Mouse (Mus musculus) MEL (cell line): Measurements from ENCODE around the gene Uqcr11. TPM values are rescaled to one million over a fixed set of nuclear protein-coding genes. Genes with fewer than 3 reads are reported as not detected.

ENCODE experiments used
- DNase-seq: peaks from one replicate; pipeline ENCODE4 v3.0.0; 2011; ENCODE audit warnings: low read depth, low spot score
- H3K27ac ChIP-seq: 2 replicates; pipeline ENCODE4 v1.5.1; 2012; ENCODE audit warnings: low read depth, mild to moderate bottlenecking, control low read depth, low read length, moderate library complexity; ENCODE audit not compliant: control insufficient read depth
- H3K27me3 ChIP-seq, 2 experiments: fragments of 150-350 bp in 1 of 2; sonication (generic) in 1 of 2; 2 replicates each; pipeline ENCODE4 v1.6.1; 2012; ENCODE audit warnings: low read length in 2 of 2, mild to moderate bottlenecking in 2 of 2, improper control_type of control experiment in 1 of 2, moderate library complexity in 1 of 2; ENCODE audit not compliant: insufficient read depth in 2 of 2, control insufficient read depth in 1 of 2
- H3K36me3 ChIP-seq, 2 experiments: 2 replicates each; pipeline ENCODE4 v1.6.1; 2012 to 2014; ENCODE audit warnings: low read length in 2 of 2, improper control_type of control experiment in 1 of 2, inconsistent platforms in 1 of 2, mild to moderate bottlenecking in 1 of 2; ENCODE audit not compliant: insufficient read depth in 2 of 2, control insufficient read depth in 1 of 2
- H3K4me1 ChIP-seq, 2 experiments: fragments of 150-350 bp in 1 of 2; sonication (generic) in 1 of 2; 2 replicates each; pipeline ENCODE4 v1.6.1; 2012; ENCODE audit warnings: low read length in 2 of 2, improper control_type of control experiment in 1 of 2, mild to moderate bottlenecking in 1 of 2; ENCODE audit not compliant: insufficient read depth in 2 of 2, control insufficient read depth in 1 of 2
- H3K4me3 ChIP-seq, 2 experiments: fragments of 150-350 bp in 1 of 2; sonication (generic) in 1 of 2; 2 replicates each; pipeline ENCODE4 v1.5.1; 2012; ENCODE audit warnings: low read depth in 2 of 2, low read length in 2 of 2, mild to moderate bottlenecking in 2 of 2, moderate library complexity in 2 of 2, control low read depth in 1 of 2, improper control_type of control experiment in 1 of 2; ENCODE audit not compliant: control insufficient read depth in 1 of 2, insufficient read depth in 1 of 2
- H3K79me2 ChIP-seq: 2 replicates; pipeline ENCODE4 v1.6.1; 2012; ENCODE audit warnings: mild to moderate bottlenecking, low read length, moderate library complexity; ENCODE audit not compliant: control insufficient read depth, poor library complexity, insufficient read depth
- H3K9ac ChIP-seq: 2 replicates; pipeline ENCODE4 v1.6.1; 2012; ENCODE audit warnings: low read depth, mild to moderate bottlenecking, control low read depth, low read length, moderate library complexity; ENCODE audit not compliant: control insufficient read depth, poor library complexity, severe bottlenecking
- H3K9me3 ChIP-seq: fragments of 150-350 bp; sonication (generic); replicated peaks from 2 replicates; pipeline ENCODE4 v1.6.1; 2012; ENCODE audit warnings: mild to moderate bottlenecking, low read length, improper control_type of control experiment, moderate library complexity; ENCODE audit not compliant: insufficient read depth
- BHLHE40 ChIP-seq: IDR thresholded peaks from 2 replicates; pipeline ENCODE4 v1.6.1; 2012; ENCODE audit warnings: low read depth, mild to moderate bottlenecking, inconsistent platforms, low read length, improper control_type of control experiment, borderline replicate concordance
- CTCF ChIP-seq, 3 experiments: IDR thresholded peaks in 2 of 3; conservative IDR thresholded peaks in 1 of 3; 2 replicates each; pipeline ENCODE4 v1.5.1; 2011 to 2012; ENCODE audit warnings: low read length in 3 of 3, low read depth in 2 of 3, mild to moderate bottlenecking in 2 of 3, improper control_type of control experiment in 1 of 3, inconsistent platforms in 1 of 3, mixed read lengths in 1 of 3, moderate library complexity in 1 of 3; ENCODE audit not compliant: control insufficient read depth in 1 of 3, insufficient read depth in 1 of 3, poor library complexity in 1 of 3, severe bottlenecking in 1 of 3
- E2F4 ChIP-seq: IDR thresholded peaks from 2 replicates; pipeline ENCODE4 v1.6.1; 2011; ENCODE audit warnings: low read depth, low read length, improper control_type of control experiment, borderline replicate concordance
- EP300 ChIP-seq, 2 experiments: IDR thresholded peaks; 2 replicates each; pipeline ENCODE4 v1.6.1; 2011; ENCODE audit warnings: improper control_type of control experiment in 2 of 2, low read length in 2 of 2, low read depth in 1 of 2, mild to moderate bottlenecking in 1 of 2
- ETS1 ChIP-seq: IDR thresholded peaks from 2 replicates; pipeline ENCODE4 v1.6.1; 2012; ENCODE audit warnings: low read depth, mild to moderate bottlenecking, inconsistent platforms, low read length, improper control_type of control experiment, moderate library complexity
- GABPA ChIP-seq: IDR thresholded peaks from 2 replicates; pipeline ENCODE4 v1.6.1; 2012; ENCODE audit warnings: low read depth, mild to moderate bottlenecking, inconsistent platforms, low read length, improper control_type of control experiment, moderate library complexity
- HCFC1 ChIP-seq: IDR thresholded peaks from 2 replicates; pipeline ENCODE4 v1.6.1; 2012; ENCODE audit warnings: low read depth, mild to moderate bottlenecking, inconsistent platforms, low read length, improper control_type of control experiment, moderate library complexity
- MAFK ChIP-seq: IDR thresholded peaks from 2 replicates; pipeline ENCODE4 v1.6.1; 2011; ENCODE audit warnings: low read depth, mild to moderate bottlenecking, low read length, improper control_type of control experiment, borderline replicate concordance
- MEF2A ChIP-seq: IDR thresholded peaks from 2 replicates; pipeline ENCODE4 v1.6.1; 2014; ENCODE audit warnings: low read depth, mild to moderate bottlenecking, inconsistent platforms, low read length, improper control_type of control experiment; ENCODE audit not compliant: poor library complexity, insufficient replicate concordance, severe bottlenecking; ENCODE audit errors: extremely low read depth
- MXI1 ChIP-seq: IDR thresholded peaks from 2 replicates; pipeline ENCODE4 v1.6.1; 2011; ENCODE audit warnings: mild to moderate bottlenecking, low read depth, low read length, improper control_type of control experiment
- NELFE ChIP-seq: IDR thresholded peaks from 2 replicates; pipeline ENCODE4 v1.6.1; 2011; ENCODE audit warnings: low read depth, low read length, improper control_type of control experiment
- POLR2A ChIP-seq, 2 experiments: IDR thresholded peaks; 2 replicates each; pipeline ENCODE4 v1.6.1; 2011 to 2012; ENCODE audit warnings: low read length in 2 of 2, mild to moderate bottlenecking in 2 of 2, control low read depth in 1 of 2, improper control_type of control experiment in 1 of 2, low read depth in 1 of 2, moderate library complexity in 1 of 2; ENCODE audit not compliant: control insufficient read depth in 1 of 2, insufficient read depth in 1 of 2, poor library complexity in 1 of 2
- POLR2AphosphoS2 ChIP-seq: IDR thresholded peaks from 2 replicates; pipeline ENCODE4 v1.6.1; 2011; ENCODE audit warnings: low read length, improper control_type of control experiment
- POLR2AphosphoS5 ChIP-seq: IDR thresholded peaks from 2 replicates; pipeline ENCODE4 v1.6.1; 2012; ENCODE audit warnings: low read depth, borderline replicate concordance, mild to moderate bottlenecking, inconsistent platforms, low read length, moderate library complexity, mixed read lengths
- RAD21 ChIP-seq: IDR thresholded peaks from 2 replicates; pipeline ENCODE4 v1.6.1; 2011; ENCODE audit warnings: mild to moderate bottlenecking, low read depth, low read length, improper control_type of control experiment
- SIN3A ChIP-seq: IDR thresholded peaks from 2 replicates; pipeline ENCODE4 v1.6.1; 2012; ENCODE audit warnings: low read length, improper control_type of control experiment, inconsistent platforms
- TAL1 ChIP-seq: IDR thresholded peaks from 2 replicates; pipeline ENCODE4 v1.6.1; 2012; ENCODE audit warnings: mild to moderate bottlenecking, inconsistent platforms, low read length, moderate library complexity, mixed read lengths
- TBP ChIP-seq: IDR thresholded peaks from 2 replicates; pipeline ENCODE4 v1.8.0; 2011; ENCODE audit warnings: low read depth, low read length, improper control_type of control experiment
- USF2 ChIP-seq, 2 experiments: IDR thresholded peaks; 2 replicates each; pipeline ENCODE4 v1.6.1; 2011 to 2012; ENCODE audit warnings: improper control_type of control experiment in 2 of 2, low read length in 2 of 2, borderline replicate concordance in 1 of 2, inconsistent platforms in 1 of 2, low read depth in 1 of 2, mild to moderate bottlenecking in 1 of 2; ENCODE audit not compliant: insufficient read depth in 1 of 2
- ZC3H11A ChIP-seq: IDR thresholded peaks from 2 replicates; pipeline ENCODE4 v1.6.1; 2012; ENCODE audit warnings: low read depth, mild to moderate bottlenecking, inconsistent platforms, low read length, improper control_type of control experiment
- ZKSCAN1 ChIP-seq: IDR thresholded peaks from 2 replicates; pipeline ENCODE4 v1.6.1; 2012; ENCODE audit warnings: low read depth, mild to moderate bottlenecking, inconsistent platforms, low read length, improper control_type of control experiment, moderate library complexity
- ZNF384 ChIP-seq: IDR thresholded peaks from 2 replicates; pipeline ENCODE4 v1.6.1; 2012; ENCODE audit warnings: low read depth, mild to moderate bottlenecking, inconsistent platforms, low read length, improper control_type of control experiment
- polyA plus RNA-seq, 2 experiments: library from polyadenylated mRNA; stranded (reverse) in 1 of 2; unstranded in 1 of 2; fragments of >175 nt in 1 of 2; fragments of >200 nt in 1 of 2; gene quantifications; 2 replicates each; pipeline versions ENCODE4 v1.2.1 to v1.2.4; 2012; ENCODE audit warnings: low replicate concordance in 2 of 2, low read depth in 1 of 2; ENCODE audit not compliant: insufficient read length in 2 of 2, insufficient read depth in 1 of 2, missing spikeins in 1 of 2
- total RNA-seq: library from RNA; depleted of rRNA; stranded (reverse); fragments of 300-350 nt; gene quantifications from 2 replicates; pipeline ENCODE4 v1.2.3, GENCODE M21; 2012

The Uqcr11 gene
- total and polyA plus RNA-seq, 3 experiments, result 481 to 935 TPM; not detected in 1

DNA sequence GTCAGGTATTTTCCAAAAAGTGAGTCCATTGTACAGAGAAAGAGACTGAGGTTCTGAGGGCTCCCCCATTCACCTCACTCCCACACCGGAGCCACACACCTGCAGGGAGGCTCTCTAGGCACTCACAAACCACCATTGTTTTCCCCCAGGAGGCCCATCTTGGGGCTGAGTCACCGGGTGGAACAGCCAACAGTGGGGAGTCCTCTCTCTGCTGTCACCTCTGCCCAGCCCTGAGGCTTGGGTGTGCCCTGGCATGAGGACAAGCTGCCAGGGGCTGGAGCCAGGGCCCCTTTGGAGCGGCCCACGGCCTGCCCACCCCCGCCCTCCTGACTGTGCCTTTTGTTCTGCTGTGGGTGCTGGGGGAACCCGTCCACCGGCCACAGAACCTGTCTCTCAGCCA lies 29.1 kb upstream of the Uqcr11 start:
- Histone ChIP-seq H3K27me3 (no peaks in the 10 kb centered on the region), H3K9ac (peak overlapping the region; percentile 57), H3K4me3 (peak overlapping the region; percentile 4 to 25; a peak in 3 of 4 replicates), H3K79me2 (peaks cover 23% of the 10 kb centered on the region), H3K36me3 (peaks cover 0 to 27% of the 10 kb centered on the region in 2 experiments; a peak in 2 of 4 replicates), H3K4me1 (peaks cover 6 to 34% of the 10 kb centered on the region in 2 experiments; a peak in 3 of 4 replicates), H3K9me3 (no peaks in the 10 kb centered on the region), H3K27ac (peak overlapping the region; percentile 79)
- DNase-seq, result peak; percentile 72
- TF ChIP-seq TAL1 (no peak), USF2 (IDR thresholded peaks at IDR 0.05; ENCODE audit: borderline replicate concordance in 1 of 2, insufficient read depth in 1 of 2, low read depth in 1 of 2, low read length in 2 of 2) (no peak), MAFK (no peak), SIN3A (peak; percentile 50), ZNF384 (no peak), CTCF (IDR thresholded peaks at IDR 0.05 in 2 of 3, conservative IDR thresholded peaks at IDR 0.05 in 1 of 3; ENCODE audit: control insufficient read depth in 1 of 3, insufficient read depth in 1 of 3, low read depth in 2 of 3, low read length in 3 of 3, poor library complexity in 1 of 3, severe bottlenecking in 1 of 3) (no peak), E2F4 (no peak), ZKSCAN1 (no peak), MEF2A (no peak), EP300 (IDR thresholded peaks at IDR 0.05; ENCODE audit: low read depth in 1 of 2, low read length in 2 of 2) (peak; percentile 36 to 58; a peak in 1 of 4 replicates), ETS1 (0 out of 2 replicates have a peak, but pooled peaks have one; percentile 42), GABPA (no peak), TBP (peak; percentile 23; the same call in 1 of the 2 replicates), POLR2AphosphoS2 (no peak), HCFC1 (peak; percentile 26; the same call in 1 of the 2 replicates), POLR2AphosphoS5 (no peak), RAD21 (no peak), POLR2A (IDR thresholded peaks at IDR 0.05; ENCODE audit: control insufficient read depth in 1 of 2, insufficient read depth in 1 of 2, low read depth in 1 of 2, low read length in 2 of 2, poor library complexity in 1 of 2) (no peak; a peak in 1 of 4 replicates), MXI1 (0 out of 2 replicates have a peak, but pooled peaks have one; percentile 23), ZC3H11A (no peak)

DNA sequence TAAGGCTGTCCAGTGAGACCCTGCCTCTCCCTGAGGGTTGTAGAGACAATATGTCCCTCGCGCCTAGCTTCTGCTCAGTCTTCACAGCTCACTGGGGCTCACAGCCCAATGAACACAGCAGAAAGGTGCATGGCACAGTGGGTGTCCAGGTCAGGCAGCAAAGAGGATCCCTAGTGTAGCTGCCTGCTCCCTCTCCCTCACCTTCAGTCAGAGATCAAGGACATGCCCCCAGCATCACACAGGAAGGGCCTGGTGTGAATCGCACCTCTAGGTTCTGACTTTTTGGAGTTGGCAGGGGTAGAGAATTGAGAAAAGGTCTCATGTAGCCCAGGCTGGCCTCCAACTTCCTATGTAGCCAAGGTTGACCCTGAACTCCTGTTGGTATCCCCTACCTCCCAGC lies 28.2 kb upstream of the Uqcr11 start:
- peaks cover 6 to 34% of the 10 kb centered on the region in 2 experiments; a peak in 3 of 4 replicates for H3K4me1 ChIP-seq
- H3K9me3 ChIP-seq, result no peaks in the 10 kb centered on the region
- TF ChIP-seq NELFE (no peak), BHLHE40 (no peak), ZC3H11A (no peak), GABPA (no peak), ZKSCAN1 (no peak), RAD21 (no peak)
- peak overlapping the region; percentile 12; the same call in 1 of the 2 replicates for H3K9ac ChIP-seq
- peaks cover 0 to 27% of the 10 kb centered on the region in 2 experiments; a peak in 2 of 4 replicates for H3K36me3 ChIP-seq
- no peak overlapping the region for H3K4me3 ChIP-seq
- peaks cover 25% of the 10 kb centered on the region for H3K79me2 ChIP-seq
- H3K27me3 ChIP-seq, result no peaks in the 10 kb centered on the region
- DNase-seq, result no peak
- H3K27ac ChIP-seq, result no peak overlapping the region
